Mouse (Mus musculus): Measurements from ENCODE around the gene Pom121. TPM values are rescaled to one million over a fixed set of nuclear protein-coding genes. Genes with fewer than 3 reads are reported as not detected.

Pom121 gene
- total RNA-seq (2021), result 10 to 100 TPM; 48.3 to 50.2 TPM
- long read RNA-seq, experiment 1, full-length matches to known transcripts, result 6 of 29 reads
- long read RNA-seq, experiment 1, partial matches to known transcripts, result 23 of 29 reads
- long read RNA-seq, experiment 1, other reads (novel, unspliced or antisense), result 0 of 29 reads
- long read RNA-seq, experiment 2, full-length matches to known transcripts, result 8 of 38 reads
- long read RNA-seq, experiment 2, partial matches to known transcripts, result 20 of 38 reads
- long read RNA-seq, experiment 2, other reads (novel, unspliced or antisense), result 10 of 38 reads

DNA sequence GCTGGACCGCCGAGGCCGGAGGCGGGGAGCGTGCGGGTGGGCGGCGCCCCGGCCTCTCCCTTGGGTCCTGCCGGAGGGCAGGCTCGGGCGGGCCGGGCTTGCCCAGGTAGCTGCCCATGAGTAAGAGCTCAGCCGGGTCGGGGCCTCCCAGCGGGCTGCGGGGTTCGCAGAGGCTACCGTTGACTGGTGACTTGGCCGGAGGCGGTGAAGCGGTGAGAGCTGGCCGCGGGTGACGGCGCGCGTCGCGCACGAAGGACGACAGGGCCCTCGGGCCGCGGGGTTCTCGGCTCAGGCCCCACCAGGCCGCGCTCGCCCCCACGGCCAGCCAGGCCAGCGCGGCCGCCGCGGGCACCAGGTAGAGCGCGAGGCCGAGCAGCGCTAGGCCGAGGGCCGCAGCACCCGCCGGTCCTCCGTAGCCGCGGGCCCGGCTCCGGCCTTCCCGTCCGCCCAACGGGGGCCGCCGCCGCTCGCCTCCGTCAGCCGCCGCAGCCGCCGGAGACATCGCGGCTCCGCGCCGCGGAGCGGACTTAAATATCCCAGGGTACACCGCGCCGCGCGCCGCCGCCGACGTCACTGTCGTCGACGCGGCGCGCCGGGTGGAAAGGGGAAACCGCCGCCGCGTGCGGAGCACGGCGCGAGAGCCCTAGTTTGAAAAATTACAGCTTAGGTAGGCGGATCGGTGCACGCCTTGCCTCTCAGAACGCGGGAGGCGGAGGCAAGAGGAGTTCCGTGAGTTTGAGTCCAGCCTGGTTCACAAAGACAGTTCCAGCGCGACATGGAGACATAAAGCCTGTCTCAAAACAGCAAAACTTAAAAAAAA, at the start of gene Pom121:
Gene Pom121 (minus strand): TSS at position 543 of the 820 bp plus-strand sequence.
- peak within 1 kb of the TSS; percentile 92 for H3K4me3 ChIP-seq

DNA sequence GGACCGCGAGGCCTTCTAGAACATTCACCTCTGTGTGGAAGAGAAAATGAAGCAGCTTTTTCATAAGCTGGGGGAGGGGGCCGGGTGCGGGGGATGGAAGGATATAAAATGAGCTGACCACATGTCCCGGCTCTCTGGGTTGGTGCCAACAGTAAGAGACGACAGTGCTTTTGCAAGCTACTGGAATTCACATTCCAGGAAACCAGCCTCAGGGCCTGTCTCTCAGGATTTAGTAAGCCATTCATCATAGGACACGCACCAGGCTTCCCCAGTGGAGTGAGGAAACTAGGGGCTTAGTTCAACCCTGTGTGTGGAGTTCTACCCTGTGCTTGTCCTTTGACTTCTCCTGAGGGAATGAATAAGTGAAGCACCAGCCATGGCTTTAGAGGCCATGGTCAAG, 48.1 kb upstream of the Pom121 start:
- no peak for DNase-seq (ENCODE audit: low spot score in 2 of 2)
- H3K4me3 ChIP-seq, result no peak overlapping the region
- TF ChIP-seq CTCF (conservative IDR thresholded peaks at IDR 0.05), result no peak
- no peak overlapping the region for H3K27ac ChIP-seq

More for the DNA sequence above, at the start of gene Pom121:
- H3K27ac ChIP-seq, result peak within 1 kb of the TSS; percentile 84
- peak; percentile 74 to 78 for DNase-seq (ENCODE audit: low spot score in 2 of 2)
- TF ChIP-seq CTCF (conservative IDR thresholded peaks at IDR 0.05), result no peak

DNA sequence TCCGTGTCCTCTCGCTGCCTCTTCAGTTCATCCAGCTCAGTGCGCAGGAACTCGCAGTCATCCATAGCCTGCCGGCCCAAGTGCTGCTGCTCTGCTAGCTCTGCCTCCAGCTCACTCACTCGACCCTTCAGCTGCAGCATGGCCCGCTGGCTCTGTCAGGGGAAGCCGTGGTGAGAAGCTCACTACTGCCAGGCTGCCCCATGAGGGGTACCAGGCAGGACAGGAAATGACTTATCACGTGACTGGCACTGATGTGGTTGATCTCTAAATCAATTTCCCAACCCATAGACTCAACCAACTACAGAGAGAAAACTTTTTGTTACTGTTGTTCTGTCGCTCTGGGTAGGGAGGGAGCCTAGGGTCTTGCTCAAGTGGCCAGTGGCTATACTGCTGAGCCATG, 40.7 kb upstream of the Pom121 start:
- no peak overlapping the region for H3K27ac ChIP-seq
- DNase-seq (ENCODE audit: low spot score in 2 of 2), result no peak
- no peak for TF ChIP-seq CTCF (conservative IDR thresholded peaks at IDR 0.05)
- H3K4me3 ChIP-seq, result no peak overlapping the region

DNA sequence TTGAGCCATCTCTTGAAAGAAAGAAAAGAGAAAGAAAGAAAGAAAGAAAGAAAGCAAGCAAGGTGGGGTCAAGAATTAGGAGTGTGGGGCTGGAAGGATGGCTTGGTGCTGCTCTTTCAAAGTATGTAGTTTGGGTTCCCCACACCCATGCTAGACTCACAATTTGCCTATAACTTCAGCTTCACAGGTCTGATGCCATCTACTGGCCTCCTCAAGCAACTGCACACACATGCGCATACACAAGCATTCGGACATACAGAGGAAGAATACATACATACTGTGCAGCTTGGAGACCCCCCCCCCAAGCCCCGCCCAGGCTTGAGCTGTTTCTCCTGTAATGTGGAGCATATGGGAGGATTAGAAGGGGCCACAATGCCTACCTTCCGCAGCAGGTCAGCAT, 39.5 kb upstream of the Pom121 start:
- Histone ChIP-seq H3K27ac (no peak overlapping the region), H3K4me3 (no peak overlapping the region)
- peak; percentile 34 for TF ChIP-seq CTCF (conservative IDR thresholded peaks at IDR 0.05)
- no peak for DNase-seq (ENCODE audit: low spot score in 2 of 2)

DNA sequence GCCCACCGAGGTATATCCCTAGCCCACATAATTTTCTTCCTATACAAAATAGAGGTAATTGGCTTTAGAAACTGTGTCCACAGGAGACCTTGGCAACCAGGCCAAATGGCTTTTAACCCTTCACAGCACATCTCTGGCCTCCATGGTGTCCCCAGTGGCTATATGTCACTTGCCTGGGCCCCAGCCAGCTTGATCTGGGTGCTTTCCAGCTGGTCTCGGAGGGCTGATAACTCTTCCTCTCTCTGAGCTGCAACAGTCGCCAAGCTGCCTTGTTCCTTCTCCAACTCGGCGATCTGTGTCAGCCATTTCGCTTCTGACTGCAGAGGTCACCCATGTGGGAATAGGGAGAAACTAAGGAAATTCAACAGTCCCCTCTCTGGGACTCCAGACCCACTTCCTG, 36.8 kb upstream of the Pom121 start:
- H3K27ac ChIP-seq, result no peak overlapping the region
- TF ChIP-seq CTCF (conservative IDR thresholded peaks at IDR 0.05), result no peak
- no peak for DNase-seq (ENCODE audit: low spot score in 2 of 2)
- H3K4me3 ChIP-seq, result no peak overlapping the region

DNA sequence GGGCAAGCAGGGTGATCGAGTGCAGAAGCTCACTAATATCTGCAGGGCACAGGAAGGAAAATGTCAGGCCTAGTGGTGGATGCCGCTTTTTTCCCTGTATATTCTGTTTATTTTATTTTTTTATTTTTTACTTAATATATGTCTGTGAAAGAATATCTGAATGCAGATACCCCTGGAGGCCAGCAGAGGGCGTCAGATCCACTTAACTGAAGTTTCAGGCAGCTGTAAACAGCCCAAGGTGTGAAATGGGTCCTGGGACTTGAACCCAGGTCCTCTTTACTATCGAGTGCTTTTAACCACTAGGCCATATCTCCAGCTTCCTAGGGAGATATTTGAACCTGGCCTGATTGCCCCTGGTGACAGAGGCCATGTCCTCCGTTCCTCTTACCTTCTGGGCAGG, 34.4 kb upstream of the Pom121 start:
- DNase-seq (ENCODE audit: low spot score in 2 of 2), result no peak
- Histone ChIP-seq H3K27ac (no peak overlapping the region), H3K4me3 (no peak overlapping the region)
- TF ChIP-seq CTCF (conservative IDR thresholded peaks at IDR 0.05), result peak; percentile 78

DNA sequence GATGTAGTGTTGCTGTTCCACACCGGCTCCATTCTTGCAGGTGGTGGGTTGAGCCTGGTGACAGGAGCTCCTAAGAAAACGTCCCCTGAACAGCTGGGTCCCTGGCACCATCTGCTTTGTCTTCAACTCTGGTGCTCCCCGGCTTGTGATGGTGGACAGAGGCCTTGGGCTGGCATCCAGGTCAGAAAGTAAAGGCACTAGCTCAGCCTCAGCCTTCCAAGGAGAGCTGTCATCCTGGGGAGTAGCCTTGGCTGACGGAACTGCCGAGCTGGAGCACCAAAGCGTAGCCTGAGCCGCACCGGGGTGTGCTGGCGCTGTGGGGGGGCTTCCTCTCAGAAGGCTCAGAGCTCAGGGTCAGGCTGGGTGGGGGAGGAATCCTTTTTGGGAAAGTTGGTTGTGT, 15.9 kb upstream of the Pom121 start:
- no peak for TF ChIP-seq CTCF (conservative IDR thresholded peaks at IDR 0.05)
- no peak for DNase-seq (ENCODE audit: low spot score in 2 of 2)
- H3K27ac ChIP-seq, result no peak overlapping the region
- H3K4me3 ChIP-seq, result no peak overlapping the region

DNA sequence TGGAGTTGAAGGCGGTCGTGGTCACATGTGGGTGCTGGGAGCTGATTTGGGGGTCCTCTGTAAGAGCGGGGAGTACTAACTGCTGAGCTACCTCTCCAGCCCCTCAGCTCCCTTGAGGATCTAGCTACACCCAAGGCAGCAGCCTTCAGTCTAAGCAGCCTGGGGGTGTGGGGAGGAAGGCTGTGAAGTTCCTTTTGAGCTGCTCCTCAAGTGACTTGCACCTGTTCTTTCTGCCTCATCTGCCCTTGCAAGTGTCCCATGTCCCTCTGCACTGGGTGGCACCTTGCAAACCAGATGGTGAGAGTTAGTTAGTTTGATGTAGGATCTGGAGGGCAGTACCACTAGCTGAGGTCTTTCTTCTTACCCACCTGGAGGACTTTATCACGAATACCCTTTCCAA, 13.8 kb upstream of the Pom121 start:
- no peak for TF ChIP-seq CTCF (conservative IDR thresholded peaks at IDR 0.05)

DNA sequence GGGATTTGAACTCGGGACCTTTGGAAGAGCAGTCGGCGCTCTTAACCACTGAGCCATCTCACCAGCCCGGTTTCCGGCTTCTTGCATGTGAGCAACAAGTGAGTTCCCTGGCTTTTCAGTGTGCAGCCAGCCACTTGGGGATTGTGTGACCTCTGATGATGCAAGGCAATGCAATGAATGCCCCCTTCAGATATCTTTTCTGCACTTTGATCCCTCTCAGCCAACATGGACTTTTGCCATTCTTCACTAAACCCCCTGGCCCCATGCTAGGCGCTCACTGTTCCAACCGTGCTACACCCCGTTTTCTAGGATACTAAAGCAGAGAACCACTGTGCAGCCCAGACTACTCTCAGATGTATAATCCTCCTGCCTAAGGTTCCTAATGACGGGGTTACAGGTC, 11.1 kb upstream of the Pom121 start:
- no peak for DNase-seq (ENCODE audit: low spot score in 2 of 2)
- Histone ChIP-seq H3K27ac (no peak overlapping the region), H3K4me3 (no peak overlapping the region)
- TF ChIP-seq CTCF (conservative IDR thresholded peaks at IDR 0.05), result no peak

More for the DNA sequence above, 13.8 kb upstream of the Pom121 start:
- no peak for DNase-seq (ENCODE audit: low spot score in 2 of 2)
- no peak overlapping the region for H3K27ac ChIP-seq
- H3K4me3 ChIP-seq, result no peak overlapping the region

DNA sequence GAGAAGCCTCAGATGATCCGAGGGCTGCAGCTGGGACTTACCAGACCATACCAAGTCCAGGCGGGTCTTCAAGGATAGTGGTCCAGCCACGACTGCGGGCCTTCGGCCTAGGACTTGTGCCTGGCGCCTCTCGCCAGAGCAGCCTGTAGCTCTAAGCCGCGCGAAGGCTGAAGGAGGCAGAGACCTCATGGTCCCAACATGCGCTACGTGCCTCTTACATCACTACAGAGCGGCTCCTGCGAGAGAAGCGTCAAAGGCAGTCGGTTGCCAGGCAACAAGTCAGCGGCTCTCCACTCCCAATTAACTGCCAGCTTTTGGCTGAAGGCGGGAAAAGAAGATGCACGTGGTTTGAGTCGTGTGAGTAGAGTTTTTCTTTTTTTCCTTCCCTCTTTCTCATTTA, 10.3 kb upstream of the Pom121 start:
- peak overlapping the region; percentile 39 for H3K4me3 ChIP-seq

DNA sequence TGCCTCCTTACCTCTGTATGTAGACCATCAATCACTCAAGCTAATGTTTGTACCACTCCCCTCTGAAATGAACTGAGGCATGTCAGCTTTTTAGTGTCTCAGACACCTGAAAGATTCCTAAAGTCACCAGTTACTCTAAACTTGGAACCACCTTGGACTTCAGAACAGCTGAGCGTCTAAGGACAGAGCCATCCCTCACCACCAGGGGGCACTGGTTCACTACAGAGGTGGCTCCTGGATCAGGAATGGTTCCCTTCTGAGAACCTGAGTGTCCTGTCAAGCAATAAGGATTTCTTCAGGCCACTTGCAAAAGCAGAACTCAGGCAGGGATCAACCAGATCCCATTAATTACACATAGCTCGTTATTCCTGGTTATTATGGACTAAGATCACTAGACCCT, 5.9 kb upstream of the Pom121 start:
- Histone ChIP-seq H3K4me3 (no peak overlapping the region), H3K27ac (no peak overlapping the region)
- TF ChIP-seq CTCF (conservative IDR thresholded peaks at IDR 0.05), result peak; percentile 99
- peak; percentile 62 to 88 for DNase-seq (ENCODE audit: low spot score in 2 of 2)

More for the DNA sequence above, 10.3 kb upstream of the Pom121 start:
- peak; percentile 61 to 79 for DNase-seq (ENCODE audit: low spot score in 2 of 2)
- no peak overlapping the region for H3K27ac ChIP-seq
- no peak for TF ChIP-seq CTCF (conservative IDR thresholded peaks at IDR 0.05)

DNA sequence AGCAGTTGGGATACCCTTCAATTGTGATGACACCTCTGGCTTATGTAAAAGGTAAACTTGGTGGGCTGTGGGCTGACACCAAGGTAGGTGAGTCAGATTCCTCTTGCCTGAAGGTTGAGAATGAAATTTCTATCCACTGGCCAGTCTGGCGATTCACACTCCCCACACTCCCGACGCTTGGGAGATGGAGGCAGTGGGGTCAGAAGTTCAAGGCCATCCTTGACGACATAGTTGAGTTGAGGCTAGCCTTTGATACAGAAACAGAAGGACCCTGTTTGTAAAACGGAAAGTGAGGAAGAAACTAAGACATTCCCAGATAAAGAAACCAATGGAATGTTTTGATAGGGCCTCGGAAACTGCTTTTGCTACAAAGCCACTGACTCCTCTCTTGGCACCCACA, 5.0 kb upstream of the Pom121 start:
- Histone ChIP-seq H3K27ac (no peak overlapping the region), H3K4me3 (no peak overlapping the region)
- no peak for DNase-seq (ENCODE audit: low spot score in 2 of 2)
- TF ChIP-seq CTCF (conservative IDR thresholded peaks at IDR 0.05), result no peak

DNA sequence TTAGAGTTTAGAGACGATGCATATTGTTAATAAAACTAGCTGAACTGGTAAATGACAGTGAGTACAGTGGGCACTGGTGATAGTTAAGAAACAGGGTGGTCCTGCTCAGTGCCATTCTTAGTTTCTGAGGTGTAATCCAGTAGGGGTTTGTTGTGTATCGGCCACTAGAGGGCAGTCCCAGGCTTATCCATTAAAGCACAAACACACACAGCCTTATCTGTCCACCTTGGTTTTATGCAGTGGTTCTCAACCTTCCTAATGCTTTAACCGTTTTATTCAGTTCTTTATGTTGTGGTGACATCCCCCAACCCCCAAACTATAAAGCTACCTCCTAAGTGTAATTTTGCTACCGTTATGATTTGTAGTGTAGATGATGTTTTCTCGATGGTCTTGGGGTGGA, 1.5 kb upstream of the Pom121 start:
- TF ChIP-seq CTCF (conservative IDR thresholded peaks at IDR 0.05), result peak; percentile 85
- peak; percentile 26 for DNase-seq (ENCODE audit: low spot score in 2 of 2)
- H3K4me3 ChIP-seq, result no peak overlapping the region
- H3K27ac ChIP-seq, result no peak overlapping the region

DNA sequence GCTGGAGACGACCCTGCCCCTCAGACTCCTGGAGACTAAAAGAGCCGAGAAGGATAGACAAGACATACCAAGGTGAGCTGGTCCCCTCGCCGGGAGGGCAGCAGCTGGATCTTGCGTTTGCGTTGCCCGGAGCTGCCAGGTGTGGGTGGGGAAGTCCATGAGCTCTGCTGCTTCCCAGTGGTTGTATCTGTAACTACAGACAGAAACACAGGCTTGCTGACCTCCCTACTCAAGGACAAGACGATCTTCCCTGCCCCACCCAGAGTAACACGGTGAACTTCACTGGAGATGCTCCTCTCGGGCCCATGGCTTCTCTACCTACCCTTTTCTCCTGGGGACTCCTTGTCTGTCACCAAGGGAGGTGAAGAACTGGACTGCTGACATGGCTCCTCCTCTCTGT, 10.6 kb downstream of the Pom121 start:
- no peak for DNase-seq (ENCODE audit: low spot score in 2 of 2)
- H3K4me3 ChIP-seq, result no peak overlapping the region
- H3K27ac ChIP-seq, result no peak overlapping the region
- TF ChIP-seq CTCF (conservative IDR thresholded peaks at IDR 0.05), result peak; percentile 20
